Mouse (Mus musculus): ENCODE results near the gene Car5a. TPM values are rescaled to one million over a fixed set of nuclear protein-coding genes. Genes with fewer than 3 reads are reported as not detected.
A peak's percentile ranks its signal among the peaks of the same experiment; 100 is the strongest.

Gene Car5a
- total and polyA plus RNA-seq, 3 experiments = not detected

DNA sequence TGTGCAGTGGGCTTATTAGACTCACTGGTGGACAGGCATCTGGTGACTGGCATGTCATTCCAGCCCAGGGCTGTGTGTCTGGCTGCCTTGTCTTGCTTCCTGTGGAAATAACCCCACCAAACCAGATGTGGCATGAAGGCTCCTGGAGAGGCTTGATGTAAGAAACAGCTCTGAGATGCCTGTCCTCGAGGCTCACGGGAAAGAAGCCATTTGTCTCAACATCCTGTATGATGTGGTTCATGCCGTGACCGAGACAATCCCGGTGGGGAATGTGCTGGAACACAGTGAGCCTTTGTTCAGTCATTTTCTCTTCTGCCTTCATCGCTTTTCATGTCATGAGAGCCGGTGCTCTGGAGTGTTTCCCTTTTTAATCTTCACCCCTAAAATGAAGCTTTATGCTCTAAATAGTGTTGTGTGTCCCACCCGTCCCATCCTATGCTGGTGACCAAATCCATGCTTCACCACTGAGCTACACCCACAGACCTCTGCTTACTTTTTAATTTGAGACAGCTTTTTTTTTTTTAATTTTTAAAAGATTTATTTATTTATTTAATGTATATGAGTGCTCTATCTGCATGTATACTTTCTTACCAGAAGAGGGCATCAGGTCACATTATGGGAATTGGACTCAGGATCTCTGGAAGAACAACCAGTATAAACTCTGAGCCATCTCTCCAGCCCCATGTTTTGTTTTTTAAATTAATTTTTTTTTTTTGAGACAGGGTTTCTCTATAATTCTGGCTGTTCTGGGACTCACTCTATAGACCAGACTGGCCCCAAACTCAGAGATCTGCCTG, 20.2 kb upstream of the Car5a start:
- peaks cover 3% of the 10 kb centered on the region for H3K36me3 ChIP-seq (ENCODE audit: control insufficient read depth, insufficient read depth, low read length)
- H3K9ac ChIP-seq (ENCODE audit: low read depth, low read length) = no peak overlapping the region
- no peaks in the 10 kb centered on the region for H3K27me3 ChIP-seq (ENCODE audit: control insufficient read depth, insufficient read depth, low read length)
- peak; percentile 35 to 55 for DNase-seq
- 35% methylated on average over 8 of the region's 8 CpGs for WGBS
- no peak overlapping the region for H3K4me3 ChIP-seq
- H3K4me1 ChIP-seq (ENCODE audit: control insufficient read depth, insufficient read depth, low read length) = peaks cover 19% of the 10 kb centered on the region
- intact Hi-C loops (cut with DNase I) = no loop called here
- H3K27ac ChIP-seq = peak overlapping the region; percentile 29
- no peaks in the 10 kb centered on the region; the same call in none of the 2 replicates for H3K79me2 ChIP-seq (replicated peaks; ENCODE audit: control insufficient read depth, insufficient read depth, low read length)
- TF ChIP-seq POLR2A (IDR thresholded peaks at IDR 0.05; ENCODE audit: insufficient read depth, low read depth, low read length) (no peak), CTCF (IDR thresholded peaks at IDR 0.05) (peak; percentile 52), EP300 (IDR thresholded peaks at IDR 0.05; ENCODE audit: insufficient read depth, low read depth, low read length) (peak; percentile 55; the same call in 1 of the 2 replicates)

DNA sequence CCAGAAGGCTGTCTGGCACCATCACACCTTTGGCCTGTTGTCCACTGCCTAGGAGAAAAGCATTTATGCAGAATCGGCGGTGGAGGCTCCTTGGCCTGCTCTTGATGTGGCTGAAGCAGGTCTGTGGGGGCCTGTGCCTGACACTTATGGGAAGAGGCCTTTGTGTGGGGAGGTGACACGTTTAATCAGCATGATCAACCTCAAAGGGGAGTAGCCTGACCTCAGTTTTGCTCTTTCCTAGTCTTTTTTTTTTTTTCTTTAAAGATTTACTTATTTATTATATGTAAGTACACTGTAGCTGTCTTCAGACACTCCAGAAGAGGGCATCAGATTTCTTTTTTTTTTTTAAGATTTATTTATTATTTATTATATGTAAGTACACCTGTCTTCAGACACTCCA, 18.2 kb upstream of the Car5a start:
- WGBS = 79% methylated on average over 3 of the region's 3 CpGs
- no peaks in the 10 kb centered on the region for H3K27me3 ChIP-seq (ENCODE audit: control insufficient read depth, insufficient read depth, low read length)
- H3K36me3 ChIP-seq (ENCODE audit: control insufficient read depth, insufficient read depth, low read length) = peaks cover 3% of the 10 kb centered on the region
- H3K4me1 ChIP-seq (ENCODE audit: control insufficient read depth, insufficient read depth, low read length) = peaks cover 15% of the 10 kb centered on the region
- TF ChIP-seq POLR2A (IDR thresholded peaks at IDR 0.05; ENCODE audit: insufficient read depth, low read depth, low read length) = no peak
- TF ChIP-seq EP300 (IDR thresholded peaks at IDR 0.05; ENCODE audit: insufficient read depth, low read depth, low read length) = no peak
- no peak overlapping the region for H3K9ac ChIP-seq (ENCODE audit: low read depth, low read length)
- H3K27ac ChIP-seq = no peak overlapping the region
- DNase-seq = no peak
- H3K79me2 ChIP-seq (replicated peaks; ENCODE audit: control insufficient read depth, insufficient read depth, low read length) = peaks cover 5% of the 10 kb centered on the region
- intact Hi-C loops (cut with DNase I) = no loop called here
- H3K4me3 ChIP-seq = no peak overlapping the region

DNA sequence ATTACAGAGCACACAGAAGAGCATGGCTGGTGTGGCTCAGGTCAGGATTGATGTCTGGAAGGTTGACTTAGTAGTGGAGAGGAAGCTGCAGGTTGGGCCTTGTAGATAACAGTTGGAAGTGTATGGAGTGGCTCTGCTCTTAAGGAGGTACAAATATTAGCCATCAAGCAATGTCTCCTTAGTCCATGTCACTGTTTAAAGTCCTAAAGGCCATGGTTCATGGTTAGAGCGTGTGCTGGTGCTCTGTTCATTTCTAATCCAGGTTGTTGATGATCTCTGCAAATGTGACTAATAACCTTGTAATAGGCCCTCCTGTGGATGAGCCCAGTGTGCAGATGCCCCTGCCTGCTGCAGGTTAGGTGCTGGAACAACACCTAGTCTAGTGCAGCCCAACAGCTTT, 13.7 kb upstream of the Car5a start:
- intact Hi-C loops (cut with DNase I) = no loop called here
- WGBS = 100% methylated on average over 1 of the region's 1 CpGs

DNA sequence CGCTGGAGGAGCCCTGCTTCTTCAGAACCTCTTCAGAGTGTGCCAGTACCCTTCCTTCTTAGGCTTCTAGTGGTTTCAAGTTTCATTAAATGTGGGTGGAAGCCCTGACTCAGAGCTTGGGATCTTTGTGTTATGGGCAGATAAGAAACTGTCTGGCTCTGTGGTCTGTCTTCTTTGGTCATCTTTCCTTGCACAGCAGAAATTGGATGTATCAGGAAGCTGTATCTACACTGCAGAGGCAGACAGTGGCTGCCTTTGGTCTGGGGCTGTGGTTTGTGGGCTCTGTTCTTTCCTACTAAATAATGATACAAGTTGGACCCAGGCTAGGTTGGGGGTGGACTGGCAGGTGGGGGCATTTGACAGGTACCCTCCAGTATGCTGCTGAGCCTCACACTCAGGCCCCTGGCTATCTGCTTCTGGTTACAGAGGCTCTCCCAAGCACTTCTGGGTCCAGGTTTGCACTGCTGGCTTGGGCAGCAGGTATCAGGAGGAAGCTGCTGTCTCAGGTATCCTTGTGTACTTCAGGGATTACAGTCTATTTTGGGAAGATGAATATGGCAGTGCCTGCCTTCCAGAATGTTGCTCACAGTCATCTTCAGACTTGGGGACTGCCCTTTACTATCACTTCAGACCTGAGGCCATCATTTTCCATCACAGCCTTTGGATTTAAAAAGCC, 11.3 kb upstream of the Car5a start:
- no peak overlapping the region for H3K9ac ChIP-seq (ENCODE audit: low read depth, low read length)
- WGBS = 49% methylated on average over 1 of the region's 1 CpGs
- peaks cover 5% of the 10 kb centered on the region for H3K4me1 ChIP-seq (ENCODE audit: control insufficient read depth, insufficient read depth, low read length)
- H3K27me3 ChIP-seq (ENCODE audit: control insufficient read depth, insufficient read depth, low read length) = no peaks in the 10 kb centered on the region
- DNase-seq = no peak
- H3K4me3 ChIP-seq = no peak overlapping the region
- peaks cover 4% of the 10 kb centered on the region; the same call in 1 of the 2 replicates for H3K36me3 ChIP-seq (ENCODE audit: control insufficient read depth, insufficient read depth, low read length)
- intact Hi-C loops (cut with DNase I) = no loop called here
- H3K27ac ChIP-seq = no peak overlapping the region
- peaks cover 5% of the 10 kb centered on the region for H3K79me2 ChIP-seq (replicated peaks; ENCODE audit: control insufficient read depth, insufficient read depth, low read length)
- TF ChIP-seq EP300 (IDR thresholded peaks at IDR 0.05; ENCODE audit: insufficient read depth, low read depth, low read length) (no peak), CTCF (IDR thresholded peaks at IDR 0.05) (no peak), POLR2A (IDR thresholded peaks at IDR 0.05; ENCODE audit: insufficient read depth, low read depth, low read length) (0 out of 2 replicates have a peak, but pooled peaks have one; percentile 11)

More for the DNA sequence above, 13.7 kb upstream of the Car5a start:
- Histone ChIP-seq H3K27ac (no peak overlapping the region), H3K4me3 (no peak overlapping the region), H3K4me1 (ENCODE audit: control insufficient read depth, insufficient read depth, low read length) (peaks cover 5% of the 10 kb centered on the region), H3K36me3 (ENCODE audit: control insufficient read depth, insufficient read depth, low read length) (peaks cover 4% of the 10 kb centered on the region; the same call in 1 of the 2 replicates), H3K27me3 (ENCODE audit: control insufficient read depth, insufficient read depth, low read length) (no peaks in the 10 kb centered on the region), H3K79me2 (replicated peaks; ENCODE audit: control insufficient read depth, insufficient read depth, low read length) (peaks cover 5% of the 10 kb centered on the region), H3K9ac (ENCODE audit: low read depth, low read length) (no peak overlapping the region)
- no peak for DNase-seq
- no peak for TF ChIP-seq POLR2A (IDR thresholded peaks at IDR 0.05; ENCODE audit: insufficient read depth, low read depth, low read length)
- no peak for TF ChIP-seq EP300 (IDR thresholded peaks at IDR 0.05; ENCODE audit: insufficient read depth, low read depth, low read length)
- TF ChIP-seq CTCF (IDR thresholded peaks at IDR 0.05) = no peak

DNA sequence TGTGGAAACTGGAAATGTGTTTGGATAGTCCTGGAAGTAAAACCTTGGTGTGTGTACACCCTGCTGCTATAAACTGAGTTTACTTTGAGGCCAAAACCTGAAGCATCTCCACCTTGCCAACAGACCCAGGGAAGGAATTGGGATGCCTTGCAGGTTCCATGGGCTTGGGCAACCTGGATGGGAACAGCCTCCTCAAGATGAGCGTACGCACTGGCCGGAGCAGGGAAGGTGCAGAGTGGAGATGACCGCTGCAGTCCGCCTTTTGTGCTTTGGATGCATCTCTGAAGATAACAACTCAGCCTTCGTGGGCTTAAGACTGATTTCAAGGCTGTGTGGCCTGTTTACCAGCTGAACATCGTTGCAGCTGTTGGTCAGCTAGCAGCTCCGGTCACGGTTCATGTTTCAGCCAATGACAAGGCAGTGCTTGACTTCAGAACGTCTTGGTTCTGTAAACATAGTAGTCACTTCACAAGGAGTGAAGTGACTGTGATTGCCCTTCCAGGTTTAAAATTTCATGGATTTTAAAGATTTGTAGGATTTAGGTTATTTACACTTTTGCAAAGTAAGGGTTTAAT, 10.4 kb upstream of the Car5a start:
- peaks cover 4% of the 10 kb centered on the region; the same call in 1 of the 2 replicates for H3K36me3 ChIP-seq (ENCODE audit: control insufficient read depth, insufficient read depth, low read length)
- 80% methylated on average over 10 of the region's 10 CpGs for WGBS
- no peak overlapping the region for H3K27ac ChIP-seq
- peaks cover 5% of the 10 kb centered on the region for H3K79me2 ChIP-seq (replicated peaks; ENCODE audit: control insufficient read depth, insufficient read depth, low read length)
- TF ChIP-seq EP300 (IDR thresholded peaks at IDR 0.05; ENCODE audit: insufficient read depth, low read depth, low read length) = no peak
- TF ChIP-seq POLR2A (IDR thresholded peaks at IDR 0.05; ENCODE audit: insufficient read depth, low read depth, low read length) = no peak
- TF ChIP-seq CTCF (IDR thresholded peaks at IDR 0.05) = no peak
- no peak overlapping the region for H3K4me3 ChIP-seq
- intact Hi-C loops (cut with DNase I) = no loop called here
- H3K27me3 ChIP-seq (ENCODE audit: control insufficient read depth, insufficient read depth, low read length) = no peaks in the 10 kb centered on the region
- H3K4me1 ChIP-seq (ENCODE audit: control insufficient read depth, insufficient read depth, low read length) = peaks cover 5% of the 10 kb centered on the region
- DNase-seq = no peak
- H3K9ac ChIP-seq (ENCODE audit: low read depth, low read length) = no peak overlapping the region

Measured in heart, adult 2 months (tissue).